Mouse (Mus musculus) lung, embryonic 14.5 days (tissue): ENCODE results near the gene Chmp2a. TPM values are rescaled to one million over a fixed set of nuclear protein-coding genes. Genes with fewer than 3 reads are reported as not detected.

Experiments used
- ATAC-seq: fragments of 200-750 bp; cut with Nextera tagmentation; 2 replicates; pipeline ENCODE4 v1.8.0; 2017; ENCODE audit warnings: mild to moderate bottlenecking, moderate TSS enrichment, moderate library complexity; ENCODE audit not compliant: insufficient read depth
- DNase-seq: peaks from one replicate; pipeline ENCODE4 v3.0.0-alpha.2; 2015
- H3K27ac ChIP-seq: fragments of 300-500 bp; sonication (generic); 2 replicates; pipeline ENCODE4 v1.5.1; 2014; ENCODE audit warnings: low read depth, mild to moderate bottlenecking, moderate library complexity
- H3K27me3 ChIP-seq: fragments of 300-500 bp; sonication (generic); 2 replicates; pipeline ENCODE4 v1.6.1; 2014; ENCODE audit warnings: low read length, control low read depth; ENCODE audit not compliant: insufficient read depth
- H3K36me3 ChIP-seq: fragments of 300-500 bp; sonication (generic); 2 replicates; pipeline ENCODE4 v1.6.1; 2014; ENCODE audit warnings: control low read depth; ENCODE audit not compliant: insufficient read depth
- H3K4me1 ChIP-seq: fragments of 300-500 bp; sonication (generic); 2 replicates; pipeline ENCODE4 v1.6.1; 2014; ENCODE audit warnings: antibody characterized with exemption, control low read depth; ENCODE audit not compliant: insufficient read depth
- H3K4me2 ChIP-seq: fragments of 300-500 bp; sonication (generic); 2 replicates; pipeline ENCODE4 v1.6.1; 2014; ENCODE audit warnings: mild to moderate bottlenecking
- H3K4me3 ChIP-seq: fragments of 300-500 bp; sonication (generic); 2 replicates; pipeline ENCODE4 v1.5.1; 2014; ENCODE audit warnings: low read depth, low read length
- H3K9ac ChIP-seq: fragments of 300-500 bp; sonication (generic); 2 replicates; pipeline ENCODE4 v1.6.1; 2014
- H3K9me3 ChIP-seq: fragments of 300-500 bp; sonication (generic); 2 replicates; pipeline ENCODE4 v1.6.1; 2016; ENCODE audit warnings: low read depth, low read length, control low read depth
- CTCF ChIP-seq: IDR thresholded peaks from 2 replicates; pipeline ENCODE4 v1.5.1; 2016; ENCODE audit warnings: antibody characterized with exemption, low read depth
- WGBS: fragments of 180-500 bp; shearing (Covaris S2); extraction: QIAGEN DNeasy Blood & Tissue Kit; methylation state at CpG from one replicate; pipeline ENCODE4 v1.1.7; 2014; 5-methylcytosine and 5-hydroxymethylcytosine counted together
- polyA plus RNA-seq: library from polyadenylated mRNA; unstranded; fragments of >200 nt; fragmentation: Nextera tagmentation; extraction: Ambion mirVana; gene quantifications from 2 replicates; pipeline ENCODE4 v1.2.1, GENCODE M21; 2014

Gene Chmp2a
- polyA plus RNA-seq, 1 experiment from 2014 or later = 128 TPM

- DNase-seq (no peak), ATAC-seq (no peak; the same call in 1 of the 2 replicates)
- 12% methylated on average over 26 of the region's 26 CpGs for WGBS
- Histone ChIP-seq H3K27ac (peak within 1 kb of the TSS; percentile 96), H3K9ac (peak within 1 kb of the TSS; percentile 72), H3K4me2 (peak within 1 kb of the TSS; percentile 91), H3K4me3 (peak within 1 kb of the TSS; percentile 63), H3K9me3 (no peaks in the 10 kb centered on the region), H3K4me1 (no peaks in the 10 kb centered on the region), H3K36me3 (peaks cover 29% of the 10 kb centered on the region), H3K27me3 (no peaks in the 10 kb centered on the region)
- no peak for TF ChIP-seq CTCF
Measured at GRCm38 (mm10) chr7:13010005-13010908, 24.4 kb downstream of the Chmp2a start, which contains the start of gene Zbtb45. Gene Zbtb45, minus strand, starts transcription at chr7:13010034.

- Histone ChIP-seq H3K4me2 (peak overlapping the region; percentile 91), H3K36me3 (peaks cover 37% of the 10 kb centered on the region), H3K9ac (peak overlapping the region; percentile 72), H3K4me3 (peak overlapping the region; percentile 63), H3K4me1 (no peaks in the 10 kb centered on the region), H3K27ac (peak overlapping the region; percentile 96), H3K27me3 (no peaks in the 10 kb centered on the region), H3K9me3 (no peaks in the 10 kb centered on the region)
- ATAC-seq (peak; percentile 90), DNase-seq (peak; percentile 98)
- TF ChIP-seq CTCF = peak; percentile 92
- WGBS = under 1% methylated on average over 42 of the region's 42 CpGs
Measured at GRCm38 (mm10) chr7:13009143-13010004, 25.2 kb downstream of the Chmp2a start.

GRCm38 (mm10) chr7:13007341-13008092 is 27.1 kb downstream of the Chmp2a start:
- Histone ChIP-seq H3K27me3 (no peaks in the 10 kb centered on the region), H3K4me1 (no peaks in the 10 kb centered on the region), H3K27ac (no peak overlapping the region), H3K36me3 (peaks cover 41% of the 10 kb centered on the region), H3K9me3 (no peaks in the 10 kb centered on the region), H3K4me2 (0 out of 2 replicates have a peak overlapping the region, but pooled peaks have one; percentile 2), H3K9ac (peak overlapping the region; percentile 23; the same call in 1 of the 2 replicates), H3K4me3 (no peak overlapping the region)
- 39% methylated on average over 57 of the region's 57 CpGs for WGBS
- no peak for ATAC-seq
- no peak for DNase-seq
- no peak for TF ChIP-seq CTCF

- H3K4me3 ChIP-seq = no peak overlapping the region
- no peak for ATAC-seq
- peaks cover 41% of the 10 kb centered on the region for H3K36me3 ChIP-seq
- no peak overlapping the region; the same call in 1 of the 2 replicates for H3K9ac ChIP-seq
- H3K4me2 ChIP-seq = no peak overlapping the region
- H3K9me3 ChIP-seq = no peaks in the 10 kb centered on the region
- no peak overlapping the region for H3K27ac ChIP-seq
- WGBS = 82% methylated on average over 10 of the region's 10 CpGs
- no peaks in the 10 kb centered on the region for H3K4me1 ChIP-seq
- H3K27me3 ChIP-seq = no peaks in the 10 kb centered on the region
- no peak for DNase-seq
- TF ChIP-seq CTCF = no peak
Measured at GRCm38 (mm10) chr7:13006531-13006930, 28.1 kb downstream of the Chmp2a start.

- H3K4me3 ChIP-seq = no peak overlapping the region
- no peaks in the 10 kb centered on the region for H3K27me3 ChIP-seq
- H3K4me2 ChIP-seq = no peak overlapping the region
- no peak overlapping the region for H3K27ac ChIP-seq
- ATAC-seq = no peak
- no peaks in the 10 kb centered on the region for H3K9me3 ChIP-seq
- no peak for TF ChIP-seq CTCF
- H3K36me3 ChIP-seq = peaks cover 41% of the 10 kb centered on the region
- no peak for DNase-seq
- H3K4me1 ChIP-seq = no peaks in the 10 kb centered on the region
- 85% methylated on average over 17 of the region's 17 CpGs for WGBS
- no peak overlapping the region for H3K9ac ChIP-seq
Measured at GRCm38 (mm10) chr7:13006011-13006410, 28.6 kb downstream of the Chmp2a start.

GRCm38 (mm10) chr7:13003380-13003779 is 31.2 kb downstream of the Chmp2a start:
- Histone ChIP-seq H3K4me1 (no peaks in the 10 kb centered on the region), H3K9ac (no peak overlapping the region), H3K27me3 (no peaks in the 10 kb centered on the region), H3K9me3 (no peaks in the 10 kb centered on the region), H3K4me2 (no peak overlapping the region), H3K27ac (no peak overlapping the region), H3K4me3 (no peak overlapping the region), H3K36me3 (peaks cover 41% of the 10 kb centered on the region)
- WGBS = 77% methylated on average over 5 of the region's 5 CpGs
- no peak for TF ChIP-seq CTCF
- ATAC-seq = no peak
- DNase-seq = no peak
